Mouse (Mus musculus) kidney, embryonic 15.5 days (tissue): Measurements from ENCODE around the gene Agr3. TPM values are rescaled to one million over a fixed set of nuclear protein-coding genes. Genes with fewer than 3 reads are reported as not detected.

Experiments
- ATAC-seq: fragments of 200-750 bp; cut with Nextera tagmentation; replicated peaks from 2 replicates; pipeline ENCODE4 v1.8.0; 2017; ENCODE audit warnings: moderate TSS enrichment; ENCODE audit not compliant: low FRiP score
- H3K27ac ChIP-seq: fragments of 300-500 bp; sonication (generic); 2 replicates; pipeline ENCODE4 v1.5.1; 2015; ENCODE audit warnings: mild to moderate bottlenecking, inconsistent platforms
- H3K27me3 ChIP-seq: fragments of 300-500 bp; sonication (generic); 2 replicates; pipeline ENCODE4 v1.6.1; 2015; ENCODE audit warnings: inconsistent platforms
- H3K36me3 ChIP-seq: fragments of 300-500 bp; sonication (generic); 2 replicates; pipeline ENCODE4 v1.6.1; 2015; ENCODE audit warnings: inconsistent platforms
- H3K4me1 ChIP-seq: fragments of 300-500 bp; sonication (generic); 2 replicates; pipeline ENCODE4 v1.6.1; 2015; ENCODE audit warnings: inconsistent platforms
- H3K4me2 ChIP-seq: fragments of 300-500 bp; sonication (generic); 2 replicates; pipeline ENCODE4 v1.6.1; 2015; ENCODE audit warnings: moderate library complexity, mild to moderate bottlenecking, inconsistent platforms
- H3K4me3 ChIP-seq: fragments of 300-500 bp; sonication (generic); replicated peaks from 2 replicates; pipeline ENCODE4 v1.5.1; 2015; ENCODE audit warnings: mild to moderate bottlenecking, inconsistent platforms
- H3K9ac ChIP-seq: fragments of 300-500 bp; sonication (generic); 2 replicates; pipeline ENCODE4 v1.6.1; 2015; ENCODE audit warnings: mild to moderate bottlenecking, inconsistent platforms
- H3K9me3 ChIP-seq: fragments of 300-500 bp; sonication (generic); replicated peaks from 2 replicates; pipeline ENCODE4 v1.6.1; 2016; ENCODE audit warnings: inconsistent platforms
- WGBS: fragments of 180-500 bp; shearing (Covaris S2); methylation state at CpG from one replicate; pipeline ENCODE4 v1.1.7; 2015; ENCODE audit warnings: mixed read lengths; 5-methylcytosine and 5-hydroxymethylcytosine counted together
- polyA plus RNA-seq: library from polyadenylated mRNA; unstranded; fragments of >200 nt; fragmentation: Nextera tagmentation; extraction: Ambion mirVana; gene quantifications from 2 replicates; pipeline ENCODE4 v1.2.1, GENCODE M21; 2015

The Agr3 gene
- polyA plus RNA-seq, result not detected in 2 replicates

GRCm38 (mm10) chr12:35925402-35925801, at the start of gene Agr3:
Gene Agr3, plus strand, starts transcription at chr12:35925620.
- Histone ChIP-seq H3K4me3 (no peak within 1 kb of the TSS), H3K4me1 (no peaks in the 10 kb centered on the region), H3K9ac (no peak within 1 kb of the TSS), H3K36me3 (no peaks in the 10 kb centered on the region), H3K27me3 (no peaks in the 10 kb centered on the region), H3K27ac (no peak within 1 kb of the TSS), H3K9me3 (no peaks in the 10 kb centered on the region), H3K4me2 (no peak within 1 kb of the TSS)
- WGBS, result 93% methylated on average over 9 of the region's 9 CpGs
- no peak for ATAC-seq

- Histone ChIP-seq H3K9me3 (no peaks in the 10 kb centered on the region), H3K4me2 (no peak overlapping the region), H3K4me3 (no peak overlapping the region), H3K36me3 (no peaks in the 10 kb centered on the region), H3K9ac (no peak overlapping the region), H3K27me3 (no peaks in the 10 kb centered on the region), H3K27ac (no peak overlapping the region), H3K4me1 (no peaks in the 10 kb centered on the region)
- no peak for ATAC-seq
- 56% methylated on average over 9 of the region's 9 CpGs for WGBS
These were observed 40.4 kb upstream of the Agr3 start for GRCm38 (mm10) chr12:35884892-35885558.

GRCm38 (mm10) chr12:35889383-35889782, 36.0 kb upstream of the Agr3 start:
- H3K4me2 ChIP-seq, result no peak overlapping the region
- WGBS, result 75% methylated on average over 2 of the region's 2 CpGs
- no peaks in the 10 kb centered on the region for H3K9me3 ChIP-seq
- H3K4me3 ChIP-seq, result no peak overlapping the region
- H3K27ac ChIP-seq, result no peak overlapping the region
- H3K4me1 ChIP-seq, result peaks cover 5% of the 10 kb centered on the region
- H3K9ac ChIP-seq, result no peak overlapping the region
- H3K27me3 ChIP-seq, result no peaks in the 10 kb centered on the region
- no peaks in the 10 kb centered on the region for H3K36me3 ChIP-seq
- ATAC-seq, result no peak

GRCm38 (mm10) chr12:35890756-35891155, 34.7 kb upstream of the Agr3 start:
- no peak for ATAC-seq
- WGBS, result 84% methylated on average over 2 of the region's 2 CpGs
- H3K27ac ChIP-seq, result no peak overlapping the region
- no peak overlapping the region for H3K4me2 ChIP-seq
- no peaks in the 10 kb centered on the region for H3K9me3 ChIP-seq
- H3K4me3 ChIP-seq, result no peak overlapping the region
- H3K36me3 ChIP-seq, result no peaks in the 10 kb centered on the region
- no peaks in the 10 kb centered on the region for H3K27me3 ChIP-seq
- H3K4me1 ChIP-seq, result peaks cover 8% of the 10 kb centered on the region
- no peak overlapping the region for H3K9ac ChIP-seq

- Histone ChIP-seq H3K27ac (no peak overlapping the region), H3K9me3 (no peaks in the 10 kb centered on the region), H3K36me3 (no peaks in the 10 kb centered on the region), H3K4me2 (no peak overlapping the region), H3K9ac (no peak overlapping the region), H3K4me1 (peaks cover 8% of the 10 kb centered on the region), H3K27me3 (no peaks in the 10 kb centered on the region), H3K4me3 (no peak overlapping the region)
- WGBS, result 33% methylated on average over 6 of the region's 6 CpGs
- peak; percentile 37 for ATAC-seq
These were observed 31.0 kb upstream of the Agr3 start for GRCm38 (mm10) chr12:35894304-35894900.

- peak overlapping the region; percentile 38 for H3K4me3 ChIP-seq
- peak overlapping the region; percentile 61 for H3K4me2 ChIP-seq
- no peak overlapping the region for H3K27ac ChIP-seq
- H3K36me3 ChIP-seq, result no peaks in the 10 kb centered on the region
- 29% methylated on average over 20 of the region's 20 CpGs for WGBS
- no peak for ATAC-seq
- H3K9ac ChIP-seq, result no peak overlapping the region
- H3K9me3 ChIP-seq, result no peaks in the 10 kb centered on the region
- no peaks in the 10 kb centered on the region for H3K27me3 ChIP-seq
- H3K4me1 ChIP-seq, result peaks cover 8% of the 10 kb centered on the region
These were observed 29.3 kb upstream of the Agr3 start for GRCm38 (mm10) chr12:35895875-35896763.

- H3K4me3 ChIP-seq, result peak overlapping the region; percentile 38
- no peaks in the 10 kb centered on the region for H3K27me3 ChIP-seq
- H3K36me3 ChIP-seq, result no peaks in the 10 kb centered on the region
- H3K4me1 ChIP-seq, result peaks cover 8% of the 10 kb centered on the region
- no peaks in the 10 kb centered on the region for H3K9me3 ChIP-seq
- 29% methylated on average over 4 of the region's 4 CpGs for WGBS
- ATAC-seq, result no peak
- no peak overlapping the region for H3K9ac ChIP-seq
- no peak overlapping the region for H3K27ac ChIP-seq
- peak overlapping the region; percentile 61 for H3K4me2 ChIP-seq
These were observed 28.6 kb upstream of the Agr3 start for GRCm38 (mm10) chr12:35896764-35897282.

- ATAC-seq, result no peak
- H3K9me3 ChIP-seq, result no peaks in the 10 kb centered on the region
- no peaks in the 10 kb centered on the region for H3K27me3 ChIP-seq
- H3K36me3 ChIP-seq, result no peaks in the 10 kb centered on the region
- no peaks in the 10 kb centered on the region for H3K4me1 ChIP-seq
- no peak overlapping the region for H3K4me2 ChIP-seq
- WGBS, result 80% methylated on average over 1 of the region's 1 CpGs
- no peak overlapping the region for H3K4me3 ChIP-seq
- H3K9ac ChIP-seq, result no peak overlapping the region
- H3K27ac ChIP-seq, result no peak overlapping the region
These were observed 14.8 kb upstream of the Agr3 start for GRCm38 (mm10) chr12:35910632-35911031.

GRCm38 (mm10) chr12:35915813-35916212, 9.6 kb upstream of the Agr3 start:
- Histone ChIP-seq H3K9me3 (no peaks in the 10 kb centered on the region), H3K36me3 (no peaks in the 10 kb centered on the region), H3K4me2 (no peak overlapping the region), H3K4me3 (no peak overlapping the region), H3K4me1 (no peaks in the 10 kb centered on the region), H3K9ac (no peak overlapping the region), H3K27ac (no peak overlapping the region), H3K27me3 (no peaks in the 10 kb centered on the region)
- ATAC-seq, result no peak

GRCm38 (mm10) chr12:35916467-35916866, 9.0 kb upstream of the Agr3 start:
- 58% methylated on average over 1 of the region's 1 CpGs for WGBS
- H3K4me1 ChIP-seq, result no peaks in the 10 kb centered on the region
- H3K9me3 ChIP-seq, result no peaks in the 10 kb centered on the region
- no peak for ATAC-seq
- H3K36me3 ChIP-seq, result no peaks in the 10 kb centered on the region
- no peak overlapping the region for H3K27ac ChIP-seq
- no peak overlapping the region for H3K4me3 ChIP-seq
- H3K27me3 ChIP-seq, result no peaks in the 10 kb centered on the region
- H3K4me2 ChIP-seq, result no peak overlapping the region
- no peak overlapping the region for H3K9ac ChIP-seq

GRCm38 (mm10) chr12:35918031-35918430, 7.4 kb upstream of the Agr3 start:
- Histone ChIP-seq H3K36me3 (no peaks in the 10 kb centered on the region), H3K27ac (no peak overlapping the region), H3K4me3 (no peak overlapping the region), H3K4me2 (no peak overlapping the region), H3K4me1 (no peaks in the 10 kb centered on the region), H3K27me3 (no peaks in the 10 kb centered on the region), H3K9me3 (no peaks in the 10 kb centered on the region), H3K9ac (no peak overlapping the region)
- WGBS, result 71% methylated on average over 1 of the region's 1 CpGs
- ATAC-seq, result no peak

- no peak overlapping the region for H3K27ac ChIP-seq
- WGBS, result 66% methylated on average over 2 of the region's 2 CpGs
- ATAC-seq, result no peak
These were observed 2.4 kb downstream of the Agr3 start for GRCm38 (mm10) chr12:35927804-35928203.

More at GRCm38 (mm10) chr12:35927804-35928203, 2.4 kb downstream of the Agr3 start:
- no peaks in the 10 kb centered on the region for H3K27me3 ChIP-seq
- no peak overlapping the region for H3K4me3 ChIP-seq
- no peaks in the 10 kb centered on the region for H3K4me1 ChIP-seq
- H3K36me3 ChIP-seq, result no peaks in the 10 kb centered on the region
- H3K4me2 ChIP-seq, result no peak overlapping the region
- no peak overlapping the region for H3K9ac ChIP-seq
- H3K9me3 ChIP-seq, result no peaks in the 10 kb centered on the region
